Mouse (Mus musculus) hindbrain, embryonic 13.5 days (tissue): Measurements from ENCODE around the gene Phactr1. TPM values are rescaled to one million over a fixed set of nuclear protein-coding genes. Genes with fewer than 3 reads are reported as not detected.

Source experiments
- ATAC-seq: fragments of 200-750 bp; cut with Nextera tagmentation; 2 replicates; pipeline ENCODE4 v1.8.0; 2017; ENCODE audit warnings: moderate TSS enrichment; ENCODE audit not compliant: low FRiP score
- H3K27ac ChIP-seq: fragments of 300-500 bp; sonication (generic); 2 replicates; pipeline ENCODE4 v1.5.1; 2015; ENCODE audit warnings: inconsistent platforms, mild to moderate bottlenecking, moderate library complexity
- H3K27me3 ChIP-seq: fragments of 300-500 bp; sonication (generic); 2 replicates; pipeline ENCODE4 v1.6.1; 2015; ENCODE audit warnings: mild to moderate bottlenecking, inconsistent platforms
- H3K36me3 ChIP-seq: fragments of 300-500 bp; sonication (generic); 2 replicates; pipeline ENCODE4 v1.6.1; 2015; ENCODE audit warnings: mild to moderate bottlenecking, inconsistent platforms
- H3K4me1 ChIP-seq: fragments of 300-500 bp; sonication (generic); replicated peaks from 2 replicates; pipeline ENCODE4 v1.6.1; 2015; ENCODE audit warnings: inconsistent platforms
- H3K4me2 ChIP-seq: fragments of 300-500 bp; sonication (generic); 2 replicates; pipeline ENCODE4 v1.6.1; 2015; ENCODE audit warnings: inconsistent platforms, mild to moderate bottlenecking, moderate library complexity
- H3K4me3 ChIP-seq: fragments of 300-500 bp; sonication (generic); 2 replicates; pipeline ENCODE4 v1.5.1; 2015; ENCODE audit warnings: mild to moderate bottlenecking, inconsistent platforms
- H3K9ac ChIP-seq: fragments of 300-500 bp; sonication (generic); 2 replicates; pipeline ENCODE4 v1.6.1; 2015; ENCODE audit warnings: mild to moderate bottlenecking, inconsistent platforms
- H3K9me3 ChIP-seq: fragments of 300-500 bp; sonication (generic); 2 replicates; pipeline ENCODE4 v1.6.1; 2016; ENCODE audit warnings: inconsistent platforms
- WGBS: fragments of 180-500 bp; shearing (Covaris S2); methylation state at CpG from one replicate; pipeline ENCODE4 v1.1.7; 2015; 5-methylcytosine and 5-hydroxymethylcytosine counted together
- polyA plus RNA-seq: library from polyadenylated mRNA; unstranded; fragments of >200 nt; fragmentation: Nextera tagmentation; extraction: Ambion mirVana; gene quantifications from 2 replicates; pipeline ENCODE4 v1.2.1, GENCODE M21; 2015

The Phactr1 gene
- polyA plus RNA-seq, 1 experiment from 2014 or later, result 46.9 TPM

GRCm38 (mm10) chr13:42973561-42973960 is 293.1 kb downstream of the Phactr1 start:
- Histone ChIP-seq H3K27me3 (no peaks in the 10 kb centered on the region), H3K4me2 (no peak overlapping the region), H3K9ac (no peak overlapping the region), H3K9me3 (no peaks in the 10 kb centered on the region), H3K27ac (no peak overlapping the region), H3K4me1 (peaks cover 9% of the 10 kb centered on the region; the same call in 1 of the 2 replicates), H3K36me3 (no peaks in the 10 kb centered on the region), H3K4me3 (no peak overlapping the region)
- no peak for ATAC-seq
- 85% methylated on average over 3 of the region's 3 CpGs for WGBS

GRCm38 (mm10) chr13:42973961-42974360 is 293.5 kb downstream of the Phactr1 start:
- H3K9ac ChIP-seq, result no peak overlapping the region
- H3K4me1 ChIP-seq, result peaks cover 9% of the 10 kb centered on the region; the same call in 1 of the 2 replicates
- ATAC-seq, result no peak
- H3K27me3 ChIP-seq, result no peaks in the 10 kb centered on the region
- no peaks in the 10 kb centered on the region for H3K36me3 ChIP-seq
- H3K4me2 ChIP-seq, result no peak overlapping the region
- no peaks in the 10 kb centered on the region for H3K9me3 ChIP-seq
- 74% methylated on average over 2 of the region's 2 CpGs for WGBS
- no peak overlapping the region for H3K27ac ChIP-seq
- H3K4me3 ChIP-seq, result no peak overlapping the region

GRCm38 (mm10) chr13:42974506-42974905 is 294.1 kb downstream of the Phactr1 start:
- H3K4me3 ChIP-seq, result no peak overlapping the region
- H3K4me1 ChIP-seq, result peaks cover 9% of the 10 kb centered on the region; the same call in 1 of the 2 replicates
- WGBS, result 94% methylated on average over 2 of the region's 2 CpGs
- H3K4me2 ChIP-seq, result no peak overlapping the region
- no peak for ATAC-seq
- no peak overlapping the region for H3K27ac ChIP-seq
- H3K9ac ChIP-seq, result no peak overlapping the region
- H3K36me3 ChIP-seq, result no peaks in the 10 kb centered on the region
- H3K27me3 ChIP-seq, result no peaks in the 10 kb centered on the region
- H3K9me3 ChIP-seq, result no peaks in the 10 kb centered on the region

- no peaks in the 10 kb centered on the region for H3K36me3 ChIP-seq
- no peak overlapping the region for H3K27ac ChIP-seq
- no peak overlapping the region for H3K4me3 ChIP-seq
- ATAC-seq, result no peak
- H3K9me3 ChIP-seq, result no peaks in the 10 kb centered on the region
- H3K4me2 ChIP-seq, result no peak overlapping the region
- peaks cover 9% of the 10 kb centered on the region; the same call in 1 of the 2 replicates for H3K4me1 ChIP-seq
- H3K9ac ChIP-seq, result no peak overlapping the region
- H3K27me3 ChIP-seq, result no peaks in the 10 kb centered on the region
- 86% methylated on average over 3 of the region's 3 CpGs for WGBS
Observed at GRCm38 (mm10) chr13:42976144-42976543, 295.7 kb downstream of the Phactr1 start.

- Histone ChIP-seq H3K4me1 (peaks cover 9% of the 10 kb centered on the region; the same call in 1 of the 2 replicates), H3K4me2 (no peak overlapping the region), H3K9me3 (no peaks in the 10 kb centered on the region), H3K27me3 (no peaks in the 10 kb centered on the region), H3K36me3 (no peaks in the 10 kb centered on the region), H3K27ac (no peak overlapping the region), H3K4me3 (no peak overlapping the region), H3K9ac (no peak overlapping the region)
- no peak for ATAC-seq
- WGBS, result 40% methylated on average over 5 of the region's 5 CpGs
Observed at GRCm38 (mm10) chr13:42976967-42977366, 296.5 kb downstream of the Phactr1 start.

- H3K27ac ChIP-seq, result no peak overlapping the region
- 47% methylated on average over 4 of the region's 4 CpGs for WGBS
Observed at GRCm38 (mm10) chr13:42980581-42980980, 300.2 kb downstream of the Phactr1 start.

GRCm38 (mm10) chr13:42982646-42983045 is 302.2 kb downstream of the Phactr1 start:
- ATAC-seq, result no peak
- no peak overlapping the region for H3K27ac ChIP-seq
- H3K4me1 ChIP-seq, result no peaks in the 10 kb centered on the region
- H3K4me2 ChIP-seq, result no peak overlapping the region
- no peaks in the 10 kb centered on the region for H3K9me3 ChIP-seq
- no peak overlapping the region for H3K4me3 ChIP-seq
- H3K36me3 ChIP-seq, result no peaks in the 10 kb centered on the region
- H3K9ac ChIP-seq, result no peak overlapping the region
- no peaks in the 10 kb centered on the region for H3K27me3 ChIP-seq
- WGBS, result 91% methylated on average over 9 of the region's 9 CpGs

More at GRCm38 (mm10) chr13:42980581-42980980, 300.2 kb downstream of the Phactr1 start:
- no peaks in the 10 kb centered on the region for H3K36me3 ChIP-seq
- H3K4me1 ChIP-seq, result 0 out of 2 replicates have a peak, but pooled peaks cover 5% of the 10 kb centered on the region
- no peaks in the 10 kb centered on the region for H3K9me3 ChIP-seq
- no peak overlapping the region for H3K9ac ChIP-seq
- no peaks in the 10 kb centered on the region for H3K27me3 ChIP-seq
- no peak overlapping the region for H3K4me2 ChIP-seq
- H3K4me3 ChIP-seq, result no peak overlapping the region
- ATAC-seq, result no peak

GRCm38 (mm10) chr13:42985806-42986205 is 305.4 kb downstream of the Phactr1 start:
- no peaks in the 10 kb centered on the region for H3K4me1 ChIP-seq
- no peaks in the 10 kb centered on the region for H3K27me3 ChIP-seq
- no peak overlapping the region for H3K27ac ChIP-seq
- H3K4me2 ChIP-seq, result no peak overlapping the region
- no peak for ATAC-seq
- H3K36me3 ChIP-seq, result no peaks in the 10 kb centered on the region
- no peaks in the 10 kb centered on the region for H3K9me3 ChIP-seq
- H3K4me3 ChIP-seq, result no peak overlapping the region
- 88% methylated on average over 7 of the region's 7 CpGs for WGBS
- H3K9ac ChIP-seq, result no peak overlapping the region

GRCm38 (mm10) chr13:42987931-42988579 is 307.6 kb downstream of the Phactr1 start:
- no peak overlapping the region; the same call in 1 of the 2 replicates for H3K27ac ChIP-seq
- H3K4me2 ChIP-seq, result no peak overlapping the region
- H3K27me3 ChIP-seq, result no peaks in the 10 kb centered on the region
- no peak for ATAC-seq
- no peak overlapping the region for H3K9ac ChIP-seq
- peaks cover 3% of the 10 kb centered on the region for H3K4me1 ChIP-seq
- WGBS, result 70% methylated on average over 5 of the region's 5 CpGs
- no peaks in the 10 kb centered on the region for H3K36me3 ChIP-seq
- no peaks in the 10 kb centered on the region for H3K9me3 ChIP-seq
- no peak overlapping the region for H3K4me3 ChIP-seq

GRCm38 (mm10) chr13:42989481-42989880 is 309.1 kb downstream of the Phactr1 start:
- Histone ChIP-seq H3K4me2 (no peak overlapping the region), H3K27ac (no peak overlapping the region), H3K9me3 (0 out of 2 replicates have a peak, but pooled peaks cover 5% of the 10 kb centered on the region), H3K4me1 (peaks cover 3% of the 10 kb centered on the region), H3K9ac (no peak overlapping the region), H3K4me3 (no peak overlapping the region), H3K27me3 (no peaks in the 10 kb centered on the region), H3K36me3 (peaks cover 3% of the 10 kb centered on the region; the same call in 1 of the 2 replicates)
- 96% methylated on average over 5 of the region's 5 CpGs for WGBS
- ATAC-seq, result no peak

GRCm38 (mm10) chr13:42990051-42990450 is 309.6 kb downstream of the Phactr1 start:
- peaks cover 3% of the 10 kb centered on the region; the same call in 1 of the 2 replicates for H3K36me3 ChIP-seq
- 0 out of 2 replicates have a peak, but pooled peaks cover 5% of the 10 kb centered on the region for H3K9me3 ChIP-seq
- H3K4me1 ChIP-seq, result peaks cover 3% of the 10 kb centered on the region
- no peaks in the 10 kb centered on the region for H3K27me3 ChIP-seq
- no peak overlapping the region for H3K9ac ChIP-seq
- H3K27ac ChIP-seq, result no peak overlapping the region
- 81% methylated on average over 3 of the region's 3 CpGs for WGBS
- no peak overlapping the region for H3K4me2 ChIP-seq
- no peak for ATAC-seq
- no peak overlapping the region for H3K4me3 ChIP-seq

- H3K36me3 ChIP-seq, result peaks cover 3% of the 10 kb centered on the region; the same call in 1 of the 2 replicates
- WGBS, result 88% methylated on average over 2 of the region's 2 CpGs
- H3K9ac ChIP-seq, result no peak overlapping the region
- H3K9me3 ChIP-seq, result 0 out of 2 replicates have a peak, but pooled peaks cover 5% of the 10 kb centered on the region
- peaks cover 3% of the 10 kb centered on the region for H3K4me1 ChIP-seq
- no peaks in the 10 kb centered on the region for H3K27me3 ChIP-seq
- H3K27ac ChIP-seq, result no peak overlapping the region
- ATAC-seq, result no peak
- H3K4me2 ChIP-seq, result no peak overlapping the region
- no peak overlapping the region for H3K4me3 ChIP-seq
Observed at GRCm38 (mm10) chr13:42990493-42991111, 310.2 kb downstream of the Phactr1 start.
